Mouse (Mus musculus) spleen, embryonic (tissue): ENCODE data around the gene Pifo.

Experiments used
- CTCF ChIA-PET: fragments of 350-600 bp; sonication (Branson Sonifier 250); formaldehyde crosslinking; loops from one replicate; lab custom pipeline; 2022; lab: Charles Lee

Gene Pifo

GRCm38 (mm10) chr3:105957235-105957634, 57.2 kb downstream of the Pifo start:
- CTCF ChIA-PET: interaction anchor here (0.5 to 0.7 kb wide), 2 partner anchors 22 to 27 kb away, joined by 5 to 6 read pairs; no protein-coding TSS in a partner anchor

DNA sequence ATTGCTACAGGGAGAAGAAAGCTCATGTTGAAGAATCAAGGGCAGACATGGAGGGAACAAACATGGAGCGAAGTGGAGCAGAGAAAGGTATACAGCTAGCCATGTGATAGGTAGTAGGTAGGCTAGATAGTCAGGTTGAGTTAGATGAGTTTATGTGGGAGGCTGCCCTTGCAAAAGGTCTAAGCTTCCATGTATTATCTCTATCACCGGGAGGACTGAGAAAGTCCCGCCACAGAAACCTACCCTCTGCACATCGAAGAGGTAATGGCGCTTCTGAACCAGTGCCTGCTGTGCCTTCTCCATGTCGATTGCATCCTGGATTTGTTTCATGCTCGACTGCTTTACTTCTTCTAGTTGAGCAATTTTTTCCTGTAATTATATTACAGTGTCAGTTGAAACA, 63.1 kb downstream of the Pifo start:
- CTCF ChIA-PET: interaction anchor here (0.6 kb wide), 1 partner anchor 203 kb away, joined by 3 read pairs; no protein-coding TSS in a partner anchor
